Mouse (Mus musculus): ENCODE results near the gene Mul1. TPM values are rescaled to one million over a fixed set of nuclear protein-coding genes. Genes with fewer than 3 reads are reported as not detected.

Gene Mul1
- polyA plus RNA-seq, 1 experiment, result 40.9 TPM

- Histone ChIP-seq H3K27ac (ENCODE audit: insufficient read depth, low read length) (no peak overlapping the region), H3K4me1 (ENCODE audit: control insufficient read depth, insufficient read depth, low read length) (no peaks in the 10 kb centered on the region; the same call in 1 of the 2 replicates), H3K27me3 (ENCODE audit: control insufficient read depth, insufficient read depth, low read length) (no peaks in the 10 kb centered on the region), H3K4me3 (replicated peaks; ENCODE audit: insufficient read depth, low read depth, low read length) (no peak overlapping the region)
- TF ChIP-seq POLR2A (IDR thresholded peaks at IDR 0.05; ENCODE audit: borderline replicate concordance, insufficient read depth, low read length) (no peak), CTCF (IDR thresholded peaks at IDR 0.05; ENCODE audit: borderline replicate concordance, insufficient read depth, low read depth, low read length) (peak; percentile 98)
- peak; percentile 88 to 96 for DNase-seq
- WGBS, result 0% methylated on average over 8 of the region's 8 CpGs
These were observed 12.9 kb downstream of the Mul1 start for GRCm38 (mm10) chr4:138447387-138447786.

- no peak for DNase-seq
- Histone ChIP-seq H3K4me3 (replicated peaks; ENCODE audit: insufficient read depth, low read depth, low read length) (no peak overlapping the region), H3K4me1 (ENCODE audit: control insufficient read depth, insufficient read depth, low read length) (no peaks in the 10 kb centered on the region; the same call in none of the 2 replicates), H3K27ac (ENCODE audit: insufficient read depth, low read length) (no peak overlapping the region), H3K27me3 (ENCODE audit: control insufficient read depth, insufficient read depth, low read length) (no peaks in the 10 kb centered on the region)
- WGBS, result 49% methylated on average over 15 of the region's 15 CpGs
- no peak for TF ChIP-seq CTCF (IDR thresholded peaks at IDR 0.05; ENCODE audit: borderline replicate concordance, insufficient read depth, low read depth, low read length)
These were observed 13.5 kb downstream of the Mul1 start for GRCm38 (mm10) chr4:138447827-138448602.

- Histone ChIP-seq H3K4me3 (replicated peaks; ENCODE audit: insufficient read depth, low read depth, low read length) (no peak overlapping the region), H3K27me3 (ENCODE audit: control insufficient read depth, insufficient read depth, low read length) (no peaks in the 10 kb centered on the region), H3K4me1 (ENCODE audit: control insufficient read depth, insufficient read depth, low read length) (peaks cover 5% of the 10 kb centered on the region), H3K27ac (ENCODE audit: insufficient read depth, low read length) (no peak overlapping the region)
- WGBS, result 62% methylated on average over 7 of the region's 7 CpGs
- no peak for TF ChIP-seq POLR2A (IDR thresholded peaks at IDR 0.05; ENCODE audit: borderline replicate concordance, insufficient read depth, low read length)
- TF ChIP-seq CTCF (IDR thresholded peaks at IDR 0.05; ENCODE audit: borderline replicate concordance, insufficient read depth, low read depth, low read length), result no peak
- DNase-seq, result no peak
These were observed 14.6 kb downstream of the Mul1 start for GRCm38 (mm10) chr4:138448872-138449615.

GRCm38 (mm10) chr4:138449636-138450314 is 15.3 kb downstream of the Mul1 start:
- H3K27ac ChIP-seq (ENCODE audit: insufficient read depth, low read length), result no peak overlapping the region
- DNase-seq, result no peak
- no peak overlapping the region for H3K4me3 ChIP-seq (replicated peaks; ENCODE audit: insufficient read depth, low read depth, low read length)
- WGBS, result 54% methylated on average over 12 of the region's 12 CpGs
- peaks cover 5% of the 10 kb centered on the region for H3K4me1 ChIP-seq (ENCODE audit: control insufficient read depth, insufficient read depth, low read length)
- no peak for TF ChIP-seq CTCF (IDR thresholded peaks at IDR 0.05; ENCODE audit: borderline replicate concordance, insufficient read depth, low read depth, low read length)
- TF ChIP-seq POLR2A (IDR thresholded peaks at IDR 0.05; ENCODE audit: borderline replicate concordance, insufficient read depth, low read length), result no peak
- no peaks in the 10 kb centered on the region for H3K27me3 ChIP-seq (ENCODE audit: control insufficient read depth, insufficient read depth, low read length)

- peak overlapping the region; percentile 90; the same call in 1 of the 2 replicates for H3K27ac ChIP-seq (ENCODE audit: insufficient read depth, low read length)
These were observed 18.0 kb downstream of the Mul1 start for GRCm38 (mm10) chr4:138452306-138453096.

GRCm38 (mm10) chr4:138453097-138453752 is 18.8 kb downstream of the Mul1 start:
- 9% methylated on average over 19 of the region's 19 CpGs for WGBS
- peak overlapping the region; percentile 90 for H3K27ac ChIP-seq (ENCODE audit: insufficient read depth, low read length)
- H3K4me1 ChIP-seq (ENCODE audit: control insufficient read depth, insufficient read depth, low read length), result peaks cover 5% of the 10 kb centered on the region
- TF ChIP-seq POLR2A (IDR thresholded peaks at IDR 0.05; ENCODE audit: borderline replicate concordance, insufficient read depth, low read length) (no peak; the same call in 1 of the 2 replicates), CTCF (IDR thresholded peaks at IDR 0.05; ENCODE audit: borderline replicate concordance, insufficient read depth, low read depth, low read length) (no peak)
- H3K27me3 ChIP-seq (ENCODE audit: control insufficient read depth, insufficient read depth, low read length), result no peaks in the 10 kb centered on the region
- H3K4me3 ChIP-seq (replicated peaks; ENCODE audit: insufficient read depth, low read depth, low read length), result peak overlapping the region; percentile 81
- DNase-seq, result peak in 1 of 2 experiments; percentile 71

More at GRCm38 (mm10) chr4:138452306-138453096, 18.0 kb downstream of the Mul1 start:
- Histone ChIP-seq H3K4me3 (replicated peaks; ENCODE audit: insufficient read depth, low read depth, low read length) (no peak overlapping the region), H3K27me3 (ENCODE audit: control insufficient read depth, insufficient read depth, low read length) (no peaks in the 10 kb centered on the region), H3K4me1 (ENCODE audit: control insufficient read depth, insufficient read depth, low read length) (peaks cover 5% of the 10 kb centered on the region)
- WGBS, result 56% methylated on average over 15 of the region's 15 CpGs
- TF ChIP-seq CTCF (IDR thresholded peaks at IDR 0.05; ENCODE audit: borderline replicate concordance, insufficient read depth, low read depth, low read length), result no peak
- no peak for DNase-seq
